Mouse (Mus musculus) limb, embryonic 11.5 days (tissue): ENCODE measurements around the gene Lamtor3. TPM values are rescaled to one million over a fixed set of nuclear protein-coding genes. Genes with fewer than 3 reads are reported as not detected.

Experiments
- ATAC-seq: fragments of 200-750 bp; cut with Nextera tagmentation; 2 replicates; pipeline ENCODE4 v1.8.0; 2017; ENCODE audit warnings: low read depth; ENCODE audit not compliant: insufficient number of reproducible peaks, low FRiP score, low TSS enrichment
- DNase-seq: peaks from one replicate; pipeline ENCODE4 v3.0.0-alpha.2; 2015; ENCODE audit warnings: low spot score
- H3K27ac ChIP-seq: fragments of 300-500 bp; sonication (generic); replicated peaks from 2 replicates; pipeline ENCODE4 v1.5.1; 2014; ENCODE audit warnings: low read depth, mild to moderate bottlenecking, low read length
- H3K27me3 ChIP-seq: fragments of 300-500 bp; sonication (generic); 2 replicates; pipeline ENCODE4 v1.6.1; 2014; ENCODE audit warnings: mild to moderate bottlenecking, low read length, mixed read lengths; ENCODE audit not compliant: control insufficient read depth, insufficient read depth
- H3K36me3 ChIP-seq: fragments of 300-500 bp; sonication (generic); 2 replicates; pipeline ENCODE4 v1.6.1; 2014; ENCODE audit warnings: mild to moderate bottlenecking, low read length, moderate library complexity, mixed read lengths; ENCODE audit not compliant: control insufficient read depth, insufficient read depth
- H3K4me1 ChIP-seq: fragments of 300-500 bp; sonication (generic); 2 replicates; pipeline ENCODE4 v1.6.1; 2014; ENCODE audit warnings: low read length, mixed read lengths; ENCODE audit not compliant: control insufficient read depth, insufficient read depth
- H3K4me2 ChIP-seq: fragments of 300-500 bp; sonication (generic); 2 replicates; pipeline ENCODE4 v1.6.1; 2014; ENCODE audit warnings: low read depth, mild to moderate bottlenecking, moderate library complexity; ENCODE audit not compliant: severe bottlenecking
- H3K4me3 ChIP-seq: fragments of 300-500 bp; sonication (generic); 2 replicates; pipeline ENCODE4 v1.5.1; 2014; ENCODE audit warnings: low read depth, low read length
- H3K9ac ChIP-seq: fragments of 300-500 bp; sonication (generic); 2 replicates; pipeline ENCODE4 v1.6.1; 2014; ENCODE audit warnings: mild to moderate bottlenecking, low read length
- H3K9me3 ChIP-seq: fragments of 300-500 bp; sonication (generic); 2 replicates; pipeline ENCODE4 v1.6.1; 2016; ENCODE audit warnings: low read length; ENCODE audit not compliant: control insufficient read depth
- WGBS: fragments of 180-500 bp; shearing (Covaris S2); extraction: QIAGEN DNeasy Blood & Tissue Kit; methylation state at CpG from one replicate; pipeline ENCODE4 v1.1.7; 2014; 5-methylcytosine and 5-hydroxymethylcytosine counted together
- polyA plus RNA-seq: library from polyadenylated mRNA; unstranded; fragments of >200 nt; fragmentation: Nextera tagmentation; extraction: Ambion mirVana; gene quantifications from 2 replicates; pipeline ENCODE4 v1.2.1, GENCODE M21; 2014

Gene Lamtor3
- polyA plus RNA-seq, 1 experiment from 2014 or later = 99.8 TPM

- Histone ChIP-seq H3K27ac (no peak overlapping the region), H3K36me3 (no peaks in the 10 kb centered on the region), H3K9me3 (no peaks in the 10 kb centered on the region), H3K4me1 (no peaks in the 10 kb centered on the region), H3K4me3 (no peak overlapping the region), H3K27me3 (no peaks in the 10 kb centered on the region), H3K4me2 (no peak overlapping the region), H3K9ac (no peak overlapping the region)
- WGBS = 55% methylated on average over 6 of the region's 6 CpGs
- ATAC-seq (no peak), DNase-seq (no peak)
These were observed 18.2 kb downstream of the Lamtor3 start for GRCm38 (mm10) chr3:137936541-137936940.

GRCm38 (mm10) chr3:137938608-137939007 is 20.3 kb downstream of the Lamtor3 start:
- peak; percentile 73; the same call in 1 of the 2 replicates for ATAC-seq

GRCm38 (mm10) chr3:137940757-137941156 is 22.5 kb downstream of the Lamtor3 start:
- Histone ChIP-seq H3K9me3 (no peaks in the 10 kb centered on the region), H3K36me3 (no peaks in the 10 kb centered on the region), H3K27ac (no peak overlapping the region), H3K4me1 (no peaks in the 10 kb centered on the region), H3K4me3 (no peak overlapping the region), H3K9ac (no peak overlapping the region), H3K4me2 (no peak overlapping the region), H3K27me3 (no peaks in the 10 kb centered on the region)
- no peak for ATAC-seq
- DNase-seq = no peak
- 73% methylated on average over 4 of the region's 4 CpGs for WGBS

More at GRCm38 (mm10) chr3:137938608-137939007, 20.3 kb downstream of the Lamtor3 start:
- H3K27me3 ChIP-seq = no peaks in the 10 kb centered on the region
- no peaks in the 10 kb centered on the region for H3K4me1 ChIP-seq
- no peak overlapping the region for H3K4me2 ChIP-seq
- no peak overlapping the region for H3K9ac ChIP-seq
- H3K27ac ChIP-seq = no peak overlapping the region
- DNase-seq = peak; percentile 67
- H3K9me3 ChIP-seq = no peaks in the 10 kb centered on the region
- H3K36me3 ChIP-seq = no peaks in the 10 kb centered on the region
- no peak overlapping the region for H3K4me3 ChIP-seq
- WGBS = 45% methylated on average over 6 of the region's 6 CpGs

- DNase-seq (no peak), ATAC-seq (no peak)
- no peaks in the 10 kb centered on the region for H3K27me3 ChIP-seq
- no peak overlapping the region for H3K4me2 ChIP-seq
- H3K9ac ChIP-seq = no peak overlapping the region
- H3K27ac ChIP-seq = no peak overlapping the region
- no peaks in the 10 kb centered on the region for H3K36me3 ChIP-seq
- no peaks in the 10 kb centered on the region for H3K4me1 ChIP-seq
- no peaks in the 10 kb centered on the region for H3K9me3 ChIP-seq
- H3K4me3 ChIP-seq = no peak overlapping the region
These were observed 23.2 kb downstream of the Lamtor3 start for GRCm38 (mm10) chr3:137941555-137941954.

- no peak overlapping the region for H3K4me3 ChIP-seq
- no peaks in the 10 kb centered on the region for H3K9me3 ChIP-seq
- no peaks in the 10 kb centered on the region for H3K4me1 ChIP-seq
- DNase-seq = no peak
- no peak overlapping the region for H3K27ac ChIP-seq
- H3K27me3 ChIP-seq = no peaks in the 10 kb centered on the region
- no peak overlapping the region for H3K9ac ChIP-seq
- no peak for ATAC-seq
- no peak overlapping the region for H3K4me2 ChIP-seq
- H3K36me3 ChIP-seq = no peaks in the 10 kb centered on the region
- 87% methylated on average over 12 of the region's 12 CpGs for WGBS
These were observed 23.9 kb downstream of the Lamtor3 start for GRCm38 (mm10) chr3:137942098-137942622.

GRCm38 (mm10) chr3:137943737-137944154 is 25.4 kb downstream of the Lamtor3 start:
- H3K36me3 ChIP-seq = no peaks in the 10 kb centered on the region
- H3K4me1 ChIP-seq = no peaks in the 10 kb centered on the region
- no peak for DNase-seq
- H3K4me3 ChIP-seq = no peak overlapping the region
- H3K27ac ChIP-seq = no peak overlapping the region
- no peak overlapping the region for H3K4me2 ChIP-seq
- H3K27me3 ChIP-seq = no peaks in the 10 kb centered on the region
- no peaks in the 10 kb centered on the region for H3K9me3 ChIP-seq
- WGBS = 56% methylated on average over 6 of the region's 6 CpGs
- no peak for ATAC-seq
- no peak overlapping the region for H3K9ac ChIP-seq

- DNase-seq = no peak
- H3K27me3 ChIP-seq = no peaks in the 10 kb centered on the region
- H3K27ac ChIP-seq = no peak overlapping the region
- no peaks in the 10 kb centered on the region for H3K36me3 ChIP-seq
- no peak overlapping the region for H3K9ac ChIP-seq
- 92% methylated on average over 3 of the region's 3 CpGs for WGBS
- ATAC-seq = no peak
- no peaks in the 10 kb centered on the region for H3K4me1 ChIP-seq
- H3K4me3 ChIP-seq = no peak overlapping the region
- H3K4me2 ChIP-seq = no peak overlapping the region
- H3K9me3 ChIP-seq = no peaks in the 10 kb centered on the region
These were observed 28.5 kb downstream of the Lamtor3 start for GRCm38 (mm10) chr3:137946827-137947226.

- no peak for ATAC-seq
- no peak overlapping the region for H3K9ac ChIP-seq
- no peak overlapping the region for H3K4me2 ChIP-seq
- H3K27me3 ChIP-seq = no peaks in the 10 kb centered on the region
- H3K4me1 ChIP-seq = 0 out of 2 replicates have a peak, but pooled peaks cover 2% of the 10 kb centered on the region
- WGBS = 88% methylated on average over 4 of the region's 4 CpGs
- H3K9me3 ChIP-seq = no peaks in the 10 kb centered on the region
- DNase-seq = no peak
- no peak overlapping the region for H3K4me3 ChIP-seq
- H3K36me3 ChIP-seq = no peaks in the 10 kb centered on the region
- H3K27ac ChIP-seq = no peak overlapping the region
These were observed 29.2 kb downstream of the Lamtor3 start for GRCm38 (mm10) chr3:137947525-137947924.
